Mouse (Mus musculus): Measurements from ENCODE around the gene Vat1.
"Not testable (repeated sequence)": the region's sequence is repeated elsewhere in the genome, so short reads cannot be mapped to it uniquely, and the experiment has no call there.

Gene Vat1

DNA sequence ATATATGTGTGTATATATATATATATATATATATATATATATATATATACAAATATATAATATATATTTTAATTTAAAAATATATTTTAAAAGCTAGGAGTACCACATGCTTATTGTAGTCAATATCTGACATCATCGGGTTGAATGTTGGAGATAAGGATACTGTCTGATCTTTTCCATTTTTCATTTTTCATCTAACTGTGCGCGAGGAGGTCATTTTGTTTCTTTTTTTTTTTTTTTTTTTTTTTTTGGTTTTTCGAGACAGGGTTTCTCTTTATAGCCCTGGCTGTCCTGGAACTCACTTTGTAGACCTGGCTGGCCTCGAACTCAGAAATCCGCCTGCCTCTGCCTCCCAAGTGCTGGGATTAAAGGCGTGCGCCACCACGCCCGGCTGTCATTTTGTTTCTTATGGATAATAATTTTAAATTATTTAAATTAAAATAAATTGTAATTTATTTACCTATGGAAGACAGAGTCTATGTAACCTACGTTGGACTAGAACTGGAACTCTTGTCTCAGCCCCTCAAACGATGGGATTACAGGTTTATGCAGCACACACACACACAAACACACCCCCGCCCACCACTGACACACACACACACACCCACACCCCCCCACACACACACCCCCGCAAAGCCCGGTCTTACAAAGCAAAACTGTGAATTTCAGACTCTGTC lies 24.4 kb downstream of the Vat1 start:
- DNase-seq = not testable (repeated sequence)

DNA sequence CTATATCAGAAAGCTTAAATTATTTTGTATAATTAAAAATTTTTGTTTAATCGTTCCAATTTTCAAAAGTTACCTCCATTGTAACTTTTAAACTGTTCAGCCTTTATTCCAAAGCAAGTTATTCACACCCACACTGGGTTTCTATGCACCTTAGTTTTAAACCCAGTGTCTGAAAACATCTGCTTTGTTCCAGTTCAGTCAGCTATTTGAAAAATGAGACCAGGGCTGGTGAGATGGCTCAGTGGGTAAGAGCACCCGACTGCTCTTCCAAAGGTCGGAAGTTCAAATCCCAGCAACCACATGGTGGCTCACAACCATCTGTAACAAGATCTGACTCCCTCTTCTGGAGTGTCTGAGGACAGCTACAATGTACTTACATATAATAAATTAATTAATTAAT lies 28.0 kb downstream of the Vat1 start:
- not testable (repeated sequence) for DNase-seq

DNA sequence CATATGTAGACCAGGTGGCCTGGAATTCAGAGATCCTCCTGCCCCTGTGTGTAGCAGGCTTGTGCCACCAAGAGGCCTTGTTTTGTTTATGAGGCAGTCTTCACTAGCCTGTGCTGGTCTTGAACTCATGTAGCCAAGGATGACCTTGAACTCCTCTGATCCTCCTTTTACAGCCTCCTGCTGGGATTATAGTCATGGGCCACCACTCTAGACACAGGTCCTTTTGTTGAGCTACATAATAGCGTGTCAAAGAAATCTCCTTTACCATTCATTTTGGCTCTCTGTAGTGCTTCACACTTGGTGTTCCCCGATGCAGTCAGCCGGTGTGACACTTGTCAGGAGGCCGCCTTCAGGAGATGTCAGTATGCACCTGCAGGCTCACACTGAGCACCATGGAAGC lies 29.1 kb downstream of the Vat1 start:
- no peak for DNase-seq

DNA sequence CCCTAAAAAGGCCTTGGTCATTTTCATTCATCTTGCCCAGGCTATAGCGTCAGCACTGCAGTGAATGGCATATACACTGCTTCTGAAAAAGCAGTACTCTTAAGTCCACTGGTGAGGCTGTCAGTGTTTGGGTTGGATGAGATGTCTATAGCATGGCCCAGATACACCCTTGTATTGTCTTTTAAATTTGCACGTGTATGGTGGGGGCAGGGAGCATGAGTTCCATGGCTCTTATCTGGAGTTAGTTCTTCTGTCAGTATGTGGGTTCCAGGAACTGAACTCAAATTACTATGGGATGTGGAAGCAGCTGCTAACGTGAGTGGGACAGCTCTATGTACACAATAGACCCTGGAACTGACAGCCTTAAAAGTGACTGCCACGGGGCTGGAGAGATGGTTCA lies 30.2 kb downstream of the Vat1 start:
- DNase-seq = no peak

DNA sequence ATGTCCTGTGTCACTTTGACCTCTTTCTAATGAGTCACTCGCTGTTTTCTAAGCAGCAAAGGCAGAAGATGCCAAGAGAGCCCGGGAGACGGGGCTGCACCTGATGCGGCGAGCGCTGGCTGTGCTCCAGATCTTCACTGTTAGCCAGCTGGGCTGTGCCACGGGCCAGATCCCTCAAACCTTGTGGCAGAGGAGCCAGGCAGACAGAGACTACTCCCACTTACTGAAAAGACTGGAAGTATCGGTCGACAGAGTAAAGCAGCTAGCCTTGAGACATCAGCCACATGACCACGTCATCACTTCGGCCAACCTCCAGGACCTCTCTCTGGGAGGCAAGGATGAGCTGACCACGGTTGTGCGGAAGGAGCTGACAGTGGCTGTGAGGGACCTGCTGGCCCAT lies 32.6 kb downstream of the Vat1 start:
- DNase-seq = no peak

DNA sequence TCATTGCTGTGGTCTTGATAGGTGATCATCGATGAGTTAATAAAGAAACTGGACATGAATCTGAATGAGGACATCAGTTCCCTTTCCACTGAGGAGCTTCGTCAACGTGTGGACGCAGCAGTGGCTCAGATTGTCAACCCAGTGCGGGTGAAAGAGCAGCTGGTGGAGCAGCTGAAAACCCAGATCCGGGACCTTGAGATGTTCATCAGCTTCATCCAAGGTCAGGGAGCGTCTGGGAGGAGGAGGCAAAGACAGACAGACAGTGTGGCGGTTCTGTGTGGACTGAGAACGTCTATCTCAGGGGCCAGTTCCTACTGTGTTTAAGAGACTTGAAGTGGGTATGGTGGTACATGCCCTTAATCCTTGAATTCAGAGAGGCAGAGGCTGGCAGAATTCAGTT lies 34.7 kb downstream of the Vat1 start:
- DNase-seq = no peak

DNA sequence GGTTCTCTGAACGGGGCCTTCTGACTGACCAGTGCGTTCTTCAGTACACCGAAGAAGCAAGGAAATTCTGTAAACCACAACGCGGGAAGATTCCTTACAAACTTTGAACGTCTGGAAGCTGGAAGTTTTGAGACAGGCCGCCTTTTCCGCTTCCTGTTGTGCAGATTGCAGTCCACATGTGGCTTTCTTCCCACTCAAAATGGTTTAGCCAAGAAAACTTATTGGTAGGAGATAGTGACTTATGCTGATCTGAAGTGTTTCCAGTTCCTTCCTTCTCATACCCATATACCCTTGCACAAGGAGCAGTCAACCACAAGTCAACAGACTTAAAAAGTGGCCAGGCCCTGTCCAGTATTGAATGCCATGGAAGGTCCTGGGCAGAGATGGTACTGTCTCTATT lies 39.9 kb downstream of the Vat1 start:
- no peak for DNase-seq

DNA sequence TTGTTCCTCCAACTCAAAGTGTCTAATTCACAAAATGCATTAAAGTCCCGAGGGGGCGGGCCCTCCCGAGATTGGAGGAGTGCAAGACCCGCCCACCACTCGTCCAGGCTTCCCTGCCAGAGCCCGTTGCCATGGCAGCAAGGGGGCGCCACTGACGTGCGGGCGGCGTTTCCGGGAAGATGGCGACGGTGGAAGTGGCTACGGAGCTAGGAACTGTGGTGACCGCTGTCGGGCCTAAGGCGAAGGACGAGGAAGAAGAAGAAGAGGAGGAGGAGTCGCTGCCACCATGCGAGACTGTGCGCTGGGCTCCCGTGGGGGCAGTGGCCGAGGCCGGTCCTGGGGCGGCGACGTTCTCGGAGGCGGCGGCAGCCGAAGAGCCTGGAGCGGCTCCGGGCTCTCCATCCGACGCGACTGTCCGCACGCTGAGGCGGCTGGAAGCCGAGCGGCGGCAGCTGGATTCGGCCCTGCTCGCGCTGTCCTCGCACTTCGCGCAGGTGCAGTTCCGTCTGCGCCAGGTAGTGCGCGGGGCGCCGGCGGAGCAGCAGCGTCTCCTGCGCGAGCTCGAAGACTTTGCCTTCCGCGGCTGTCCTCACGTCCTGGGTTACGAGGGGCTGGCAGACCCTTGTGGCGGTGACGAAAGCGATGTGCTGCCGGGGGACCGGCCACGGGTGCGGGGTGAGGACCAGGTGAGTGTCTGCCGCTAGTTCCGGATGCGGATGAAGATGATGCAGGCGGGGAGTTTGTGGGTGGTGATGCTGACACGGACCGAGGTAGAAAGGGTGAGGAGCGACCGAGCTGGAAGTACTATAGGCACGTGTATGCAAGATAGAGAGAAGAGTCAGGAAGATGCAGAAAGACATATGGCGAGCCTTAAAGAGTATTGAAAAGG lies 40.9 kb downstream of the Vat1 start, which contains the start of the genes Rundc1 and Ptges3l:
Rundc1 (plus strand) TSS at position 161 of the 889 bp plus-strand sequence.
Ptges3l (minus strand) TSS at position 409 of the 889 bp plus-strand sequence.
- peak; percentile 99 for DNase-seq

DNA sequence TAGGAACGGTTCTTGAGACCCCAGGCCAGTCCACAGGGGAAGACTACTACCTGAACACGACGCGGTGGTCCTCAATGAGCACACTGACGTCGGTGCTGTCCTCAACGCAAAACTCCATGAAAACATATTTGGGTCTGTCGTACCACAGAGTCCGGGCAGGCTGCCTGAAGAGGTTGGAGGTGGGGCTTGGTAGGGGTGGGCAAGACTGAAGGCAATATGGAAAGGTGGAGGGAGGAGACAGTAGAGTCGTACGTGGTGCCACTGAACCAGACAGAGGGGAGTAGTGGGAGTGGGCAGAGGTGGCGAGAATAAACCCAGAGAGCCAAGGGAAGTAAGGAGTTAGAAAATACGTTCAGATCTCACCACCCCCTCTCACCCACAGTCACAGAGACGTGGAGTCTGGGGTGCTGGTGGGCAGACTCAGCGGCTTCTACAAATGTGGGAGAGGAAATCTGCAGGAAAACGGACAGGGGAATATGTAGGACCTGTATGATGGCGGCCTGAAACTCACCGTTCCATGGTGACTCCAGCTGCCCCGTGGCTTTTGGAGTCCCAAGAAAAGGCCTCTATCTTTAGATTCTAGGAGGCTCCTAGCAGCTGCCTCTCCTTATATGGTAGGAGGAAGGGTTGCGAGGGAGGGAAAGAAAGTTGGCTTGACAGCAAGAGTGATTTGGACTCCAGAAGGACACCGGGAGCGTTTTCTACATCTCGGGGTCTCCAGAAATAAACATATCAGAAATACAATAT lies 41.8 kb downstream of the Vat1 start, which contains the start of gene Gm27029:
Gm27029 (minus strand) TSS at position 692 of the 747 bp plus-strand sequence.
- DNase-seq = no peak

DNA sequence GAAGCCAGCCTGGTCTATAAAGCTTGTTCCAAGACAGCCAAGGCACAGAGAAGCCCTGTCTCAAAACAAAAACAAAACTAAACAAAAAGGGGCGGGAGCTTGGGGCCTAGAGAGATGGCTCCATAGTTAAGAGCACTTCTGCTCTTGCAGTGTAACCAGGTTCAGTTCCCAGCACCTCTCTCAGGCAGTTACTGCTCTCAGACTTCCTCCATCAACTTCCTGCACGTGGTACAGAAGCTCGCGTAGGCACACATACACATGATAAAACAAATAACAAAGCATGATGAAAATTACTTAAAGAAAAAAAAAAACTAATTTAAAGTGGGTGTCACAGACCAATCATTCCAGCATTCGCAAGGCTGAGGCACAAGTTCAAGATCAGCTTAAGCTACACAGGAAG lies 45.9 kb downstream of the Vat1 start:
- DNase-seq = no peak

DNA sequence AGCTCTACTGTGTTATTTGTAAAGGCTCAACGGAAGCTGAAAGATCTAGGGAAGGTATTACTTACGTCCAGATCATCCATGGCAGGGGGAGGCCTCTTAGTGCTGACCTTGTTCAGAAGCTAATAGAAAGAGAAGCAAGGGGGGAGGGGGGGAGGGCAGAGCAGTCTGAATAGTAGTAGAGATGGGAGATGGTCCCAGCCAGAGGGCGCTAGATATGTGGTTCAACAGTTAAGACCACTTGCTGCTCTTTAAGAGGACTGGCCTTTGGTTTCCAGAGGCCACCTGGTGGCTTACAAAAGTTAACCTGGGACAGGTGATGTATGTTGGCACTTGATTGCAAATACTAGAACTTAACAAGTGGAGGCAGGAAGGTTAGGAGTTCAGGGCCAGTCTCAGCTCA lies 46.4 kb downstream of the Vat1 start:
- no peak for DNase-seq

DNA sequence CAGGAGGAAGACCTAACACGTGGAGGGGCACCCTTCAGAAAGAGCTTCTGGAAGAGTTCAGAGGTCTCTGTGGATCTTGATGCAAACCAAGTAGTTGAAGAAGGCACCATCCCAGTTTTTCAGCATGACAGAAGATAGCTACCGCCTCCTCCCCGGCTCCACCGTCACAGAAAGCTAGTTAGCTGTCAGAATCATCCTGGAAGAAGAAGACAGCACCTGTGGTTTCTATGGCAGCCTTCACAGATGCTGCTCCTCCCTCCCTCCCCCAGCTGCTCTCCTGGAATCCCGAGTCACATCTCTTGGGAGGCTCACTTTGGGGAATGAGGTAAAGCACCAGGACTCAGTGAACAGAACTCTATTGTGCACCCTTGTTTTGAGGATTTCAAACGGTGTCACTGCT lies 47.0 kb downstream of the Vat1 start:
- DNase-seq = no peak

DNA sequence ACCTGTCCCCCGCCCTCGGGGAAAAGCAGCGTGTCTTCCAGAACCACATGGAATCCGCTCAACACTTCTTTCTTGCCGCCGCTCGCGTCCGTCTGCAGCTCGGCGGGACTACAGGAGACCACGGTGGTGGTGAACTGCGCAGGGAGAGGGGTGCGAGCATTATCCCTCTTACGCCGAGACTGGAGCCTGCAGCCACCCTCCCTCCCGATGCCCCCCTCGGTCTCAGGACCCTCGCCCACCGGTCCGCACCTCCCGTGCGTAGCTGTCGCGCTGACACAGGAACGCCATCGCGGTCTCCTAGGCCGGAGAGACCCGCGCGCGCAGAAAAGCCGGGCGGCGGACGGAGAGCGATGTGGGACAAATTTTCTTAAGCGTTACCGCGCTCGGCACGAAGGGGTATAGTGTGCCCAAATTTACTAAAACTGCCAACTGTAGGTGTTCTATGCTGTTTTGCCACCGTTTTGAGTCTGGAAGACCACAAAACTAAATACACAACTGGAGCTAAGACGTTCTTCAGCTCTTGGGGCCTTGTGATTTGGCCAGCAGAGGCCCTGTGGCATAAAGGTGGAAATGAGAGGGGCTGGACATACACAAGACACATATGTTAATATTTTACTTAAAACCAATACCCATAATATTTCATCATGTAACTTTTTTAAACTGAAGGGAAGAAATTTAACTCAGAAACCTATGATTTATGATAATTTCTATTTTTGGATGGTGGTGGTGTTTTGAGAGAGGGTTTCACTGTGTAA lies 48.8 kb downstream of the Vat1 start, which contains the start of gene Aarsd1:
Aarsd1 (minus strand) TSS at position 515 of the 755 bp plus-strand sequence.
- DNase-seq = peak; percentile 92

DNA sequence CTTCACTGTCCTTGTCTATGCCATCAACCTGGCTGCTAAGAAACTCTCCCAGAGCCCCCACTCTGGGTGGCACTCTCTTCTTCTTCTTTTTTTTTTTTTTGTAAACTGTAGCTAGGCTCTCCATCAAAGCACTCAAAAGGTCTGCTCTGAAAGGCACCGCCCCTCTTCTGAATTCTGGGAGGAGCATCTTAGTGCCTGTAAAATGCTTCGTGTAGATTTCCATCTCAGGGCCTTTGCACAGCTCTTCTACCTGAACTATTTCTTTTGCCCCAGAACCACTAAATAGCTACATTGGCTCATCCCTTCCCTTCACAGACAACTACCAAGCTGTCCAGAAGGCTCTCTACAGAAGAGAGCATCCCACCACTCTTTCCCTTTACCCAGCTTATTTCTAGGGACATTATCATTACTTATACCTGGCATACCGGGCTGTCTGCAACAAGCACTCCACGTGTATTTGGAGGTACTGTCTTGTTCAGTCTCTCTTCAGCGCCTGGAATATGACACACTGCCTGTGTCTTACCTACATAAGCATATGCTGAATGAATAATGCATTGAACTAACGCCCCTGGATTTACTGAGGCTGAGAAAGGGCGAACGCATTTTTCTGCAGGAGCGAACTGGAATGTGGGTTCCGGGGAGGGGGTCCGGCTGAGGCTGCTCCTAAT lies 49.5 kb downstream of the Vat1 start:
- peak; percentile 27 for DNase-seq

DNA sequence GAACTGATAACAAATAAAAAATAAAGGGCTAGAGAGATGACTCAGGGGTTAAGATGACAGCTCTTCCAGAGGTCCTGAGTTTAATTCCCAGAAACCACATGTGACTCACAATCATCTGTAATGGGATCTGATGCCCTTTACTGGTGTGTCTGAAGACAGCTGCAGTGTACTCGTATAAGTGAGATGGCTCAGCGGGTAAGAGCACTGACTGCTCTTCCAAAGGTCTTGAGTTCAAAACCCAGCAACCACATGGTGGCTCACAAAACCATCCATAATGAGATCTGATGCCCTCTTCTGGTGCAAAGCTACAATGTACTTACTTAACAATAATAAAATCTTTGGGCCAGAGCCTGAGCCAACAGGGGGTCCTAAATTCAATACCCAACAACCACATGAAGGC lies 50.7 kb downstream of the Vat1 start:
- DNase-seq = no peak

Measured in thymus, postnatal 25 days (tissue).